Mouse (Mus musculus) megakaryocyte, embryonic 14.5 days (primary cell): ENCODE measurements around the gene Syce3. TPM values are rescaled to one million over a fixed set of nuclear protein-coding genes. Genes with fewer than 3 reads are reported as not detected.

Experiments
- H3K27me3 ChIP-seq: replicated peaks from 2 replicates; pipeline ENCODE3; 2012; ENCODE audit warnings: inconsistent platforms
- H3K36me3 ChIP-seq: replicated peaks from 2 replicates; pipeline ENCODE3; 2012; ENCODE audit warnings: low read length, inconsistent platforms, mixed read lengths
- H3K4me1 ChIP-seq: 2 replicates; pipeline ENCODE4 v1.6.1; 2012; ENCODE audit warnings: inconsistent platforms
- H3K4me3 ChIP-seq: replicated peaks from 2 replicates; pipeline ENCODE3; 2012; ENCODE audit warnings: moderate library complexity, mild to moderate bottlenecking, inconsistent platforms
- H3K9me3 ChIP-seq: 2 replicates; pipeline ENCODE4 v1.6.1; 2012; ENCODE audit warnings: inconsistent platforms
- FLI1 ChIP-seq: IDR thresholded peaks from 2 replicates; pipeline ENCODE4 v1.6.1; 2012; ENCODE audit warnings: low read length, inconsistent platforms, mixed read lengths
- GATA1 ChIP-seq: IDR thresholded peaks from 3 replicates; pipeline ENCODE4 v1.6.1; 2012; ENCODE audit warnings: mixed read lengths, low read length, inconsistent platforms, borderline replicate concordance
- polyA plus RNA-seq: library from polyadenylated mRNA; stranded (reverse); fragments of >175 nt; gene quantifications from 2 replicates; pipeline ENCODE4 v1.2.3, GENCODE M21; 2012; ENCODE audit warnings: low replicate concordance; ENCODE audit not compliant: insufficient read depth

Syce3 gene
- polyA plus RNA-seq, 1 experiment: not detected

GRCm38 (mm10) chr15:89356372-89356771, 53.9 kb downstream of the Syce3 start:
- Histone ChIP-seq H3K36me3 (peaks cover 67% of the 10 kb centered on the region), H3K9me3 (no peaks in the 10 kb centered on the region), H3K4me3 (peak overlapping the region; percentile 96), H3K27me3 (no peaks in the 10 kb centered on the region), H3K4me1 (peaks cover 45% of the 10 kb centered on the region)
- TF ChIP-seq FLI1 (no peak), GATA1 (no peak)

GRCm38 (mm10) chr15:89355241-89356187, 54.8 kb downstream of the Syce3 start, which contains the start of the genes Lmf2 and Ncaph2:
Gene Lmf2, minus strand, starts transcription at chr15:89355659.
Gene Ncaph2, plus strand, starts transcription at chr15:89355719.
- peaks cover 67% of the 10 kb centered on the region for H3K36me3 ChIP-seq
- TF ChIP-seq FLI1 (peak; percentile 54; the same call in 1 of the 2 replicates), GATA1 (no peak)
- H3K4me3 ChIP-seq: peak within 1 kb of the TSS; percentile 96
- H3K27me3 ChIP-seq: no peaks in the 10 kb centered on the region
- H3K4me1 ChIP-seq: peaks cover 45% of the 10 kb centered on the region
- H3K9me3 ChIP-seq: no peaks in the 10 kb centered on the region

GRCm38 (mm10) chr15:89354455-89354854, 55.8 kb downstream of the Syce3 start:
- TF ChIP-seq FLI1 (no peak), GATA1 (no peak)
- H3K4me3 ChIP-seq: peak overlapping the region; percentile 96
- peaks cover 65% of the 10 kb centered on the region for H3K36me3 ChIP-seq
- H3K9me3 ChIP-seq: no peaks in the 10 kb centered on the region
- peaks cover 45% of the 10 kb centered on the region for H3K4me1 ChIP-seq
- no peaks in the 10 kb centered on the region for H3K27me3 ChIP-seq

GRCm38 (mm10) chr15:89353837-89354236, 56.5 kb downstream of the Syce3 start:
- H3K36me3 ChIP-seq: peaks cover 60% of the 10 kb centered on the region
- no peak for TF ChIP-seq FLI1
- TF ChIP-seq GATA1: no peak
- H3K27me3 ChIP-seq: no peaks in the 10 kb centered on the region
- H3K4me1 ChIP-seq: peaks cover 41% of the 10 kb centered on the region
- no peaks in the 10 kb centered on the region for H3K9me3 ChIP-seq
- H3K4me3 ChIP-seq: peak overlapping the region; percentile 38

DNA sequence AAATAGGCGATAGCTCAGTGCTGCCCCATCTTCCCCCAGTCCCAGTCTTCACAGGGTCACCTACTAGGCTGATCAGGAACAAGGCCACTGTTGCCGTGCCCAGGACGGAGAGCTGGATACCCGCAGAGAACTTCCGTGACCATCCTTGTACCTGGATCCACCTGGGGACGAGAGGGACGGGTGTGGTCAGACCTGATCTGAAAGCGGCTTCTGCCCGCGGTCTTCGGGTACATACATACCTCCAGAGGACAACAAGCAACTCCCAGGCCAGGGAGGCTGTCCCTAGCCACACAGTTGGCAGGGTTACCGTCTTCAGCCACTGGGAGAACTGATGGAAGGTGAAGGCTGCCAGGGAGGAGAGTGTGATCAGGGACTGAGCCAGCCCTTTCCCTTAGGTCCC, 57.5 kb downstream of the Syce3 start:
- no peak for TF ChIP-seq GATA1
- no peak for TF ChIP-seq FLI1
- no peaks in the 10 kb centered on the region for H3K9me3 ChIP-seq
- H3K4me1 ChIP-seq: peaks cover 39% of the 10 kb centered on the region
- no peaks in the 10 kb centered on the region for H3K27me3 ChIP-seq
- H3K4me3 ChIP-seq: no peak overlapping the region
- H3K36me3 ChIP-seq: peaks cover 51% of the 10 kb centered on the region

DNA sequence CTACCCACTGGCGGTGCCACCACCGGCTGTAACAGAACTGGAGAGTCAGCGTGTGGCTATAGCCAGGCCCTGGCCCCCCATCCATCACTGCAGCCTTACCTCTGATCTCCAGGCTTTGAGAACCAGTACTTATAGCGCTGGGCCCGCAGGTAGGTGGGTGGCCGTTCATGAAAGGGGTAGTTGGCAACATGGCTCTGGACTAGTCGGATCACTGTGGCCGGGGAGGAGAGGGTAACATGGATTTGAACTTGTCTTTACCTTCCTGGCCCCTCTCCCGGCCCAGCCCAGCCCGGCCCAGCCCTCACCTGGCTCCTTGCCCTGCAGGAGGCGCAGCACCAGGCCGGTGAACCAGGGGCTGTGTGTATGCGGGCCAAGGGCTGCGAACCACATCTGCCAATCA, 58.2 kb downstream of the Syce3 start:
- no peaks in the 10 kb centered on the region for H3K27me3 ChIP-seq
- H3K4me1 ChIP-seq: peaks cover 36% of the 10 kb centered on the region
- TF ChIP-seq FLI1 (no peak), GATA1 (no peak)
- no peak overlapping the region for H3K4me3 ChIP-seq
- H3K36me3 ChIP-seq: peaks cover 47% of the 10 kb centered on the region
- H3K9me3 ChIP-seq: no peaks in the 10 kb centered on the region

DNA sequence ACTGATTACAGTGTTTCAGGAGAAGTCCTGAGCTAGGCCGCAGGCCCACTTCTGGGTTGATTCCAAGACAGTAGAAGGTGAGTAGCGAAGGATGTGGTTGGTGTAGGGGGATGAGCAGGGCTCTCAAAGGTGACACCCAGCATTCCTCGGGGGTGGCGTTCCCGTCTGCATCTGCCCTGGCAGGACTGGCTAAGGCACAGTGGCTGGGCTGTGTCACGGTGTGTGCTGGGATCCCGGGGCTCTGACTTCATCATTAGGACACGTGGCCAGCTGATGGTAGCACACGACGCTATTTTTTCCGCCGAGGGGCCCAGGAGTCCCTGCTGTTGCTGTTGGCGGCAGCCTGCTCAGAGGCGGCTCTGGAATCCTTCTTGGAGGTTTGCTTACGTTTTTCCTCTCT, 59.0 kb downstream of the Syce3 start:
- peaks cover 47% of the 10 kb centered on the region for H3K36me3 ChIP-seq
- H3K27me3 ChIP-seq: no peaks in the 10 kb centered on the region
- peaks cover 35% of the 10 kb centered on the region for H3K4me1 ChIP-seq
- no peak overlapping the region for H3K4me3 ChIP-seq
- TF ChIP-seq FLI1 (no peak), GATA1 (no peak)
- H3K9me3 ChIP-seq: no peaks in the 10 kb centered on the region

- Histone ChIP-seq H3K9me3 (no peaks in the 10 kb centered on the region), H3K4me3 (no peak overlapping the region), H3K36me3 (peaks cover 47% of the 10 kb centered on the region), H3K4me1 (peaks cover 35% of the 10 kb centered on the region), H3K27me3 (no peaks in the 10 kb centered on the region)
- no peak for TF ChIP-seq GATA1
- TF ChIP-seq FLI1: no peak
These were observed 59.9 kb downstream of the Syce3 start for GRCm38 (mm10) chr15:89350447-89350846.

DNA sequence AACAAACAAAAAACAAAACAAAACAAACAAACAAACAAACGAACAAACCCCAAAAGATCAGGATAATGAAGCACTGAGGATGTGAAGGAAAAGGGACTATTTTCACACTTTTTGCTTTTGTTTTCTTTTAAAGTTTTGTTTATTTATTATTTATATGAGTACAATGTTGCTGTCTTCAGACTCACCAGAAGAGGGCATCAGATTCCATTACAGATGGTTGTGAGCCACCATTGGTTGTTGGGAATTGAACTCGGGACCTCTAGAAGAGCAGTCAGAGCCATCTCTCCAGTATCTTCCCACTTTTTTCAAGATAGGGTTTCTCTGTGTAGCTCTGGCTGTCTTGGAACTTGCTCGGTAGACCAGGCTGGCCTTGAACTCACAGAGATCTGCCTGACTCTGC, 67.0 kb downstream of the Syce3 start:
- Histone ChIP-seq H3K27me3 (peaks cover 7% of the 10 kb centered on the region), H3K4me3 (no peak overlapping the region), H3K4me1 (peaks cover 17% of the 10 kb centered on the region), H3K9me3 (no peaks in the 10 kb centered on the region), H3K36me3 (no peaks in the 10 kb centered on the region)
- TF ChIP-seq GATA1: no peak
- no peak for TF ChIP-seq FLI1

DNA sequence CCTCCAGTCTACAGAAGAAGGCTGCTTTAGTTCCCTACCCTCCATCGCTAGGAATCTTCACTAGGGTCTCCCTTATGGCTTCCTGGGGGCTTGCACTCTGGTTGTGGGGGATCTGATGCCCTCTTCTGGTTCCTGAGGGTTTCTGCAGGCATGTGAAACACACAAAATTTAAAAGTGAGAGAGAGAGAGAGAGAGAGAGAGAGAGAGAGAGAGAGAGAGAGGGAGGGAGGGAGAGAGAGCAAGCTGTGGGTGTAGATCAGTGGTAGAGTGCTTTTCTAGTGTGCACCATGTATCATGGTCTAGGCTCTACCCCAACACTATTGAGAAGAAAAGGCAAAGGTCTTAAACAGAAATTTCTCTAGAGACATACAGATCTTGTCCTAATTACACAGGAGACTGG, 68.6 kb downstream of the Syce3 start:
- Histone ChIP-seq H3K27me3 (peaks cover 11% of the 10 kb centered on the region), H3K36me3 (no peaks in the 10 kb centered on the region), H3K4me3 (no peak overlapping the region), H3K4me1 (peaks cover 8% of the 10 kb centered on the region), H3K9me3 (no peaks in the 10 kb centered on the region)
- TF ChIP-seq GATA1 (no peak), FLI1 (no peak)

Other genes starting within 250 kb of the Syce3 start
- gene Plxnb2, start 229.7 kb downstream of the Syce3 start, polyA plus RNA-seq: 71.6 and 100 TPM in 2 replicates
- gene Dennd6b, start 214.0 kb downstream of the Syce3 start, polyA plus RNA-seq: 3.6 and 10.0 TPM in 2 replicates
- 20.7 and 31.2 TPM in 2 replicates for gene Ppp6r2, start 198.9 kb downstream of the Syce3 start, polyA plus RNA-seq
- gene Sbf1, start 95.2 kb downstream of the Syce3 start, polyA plus RNA-seq: 171 and 172 TPM in 2 replicates
- 4.0 TPM in 1 of 2 replicates, not detected in the other for gene Adm2, start 87.8 kb downstream of the Syce3 start, polyA plus RNA-seq
- gene Miox, start 76.1 kb downstream of the Syce3 start, polyA plus RNA-seq: not detected in 2 replicates
- 65.0 and 111 TPM in 2 replicates for gene Lmf2, start 54.8 kb downstream of the Syce3 start, polyA plus RNA-seq
- gene Ncaph2, start 54.8 kb downstream of the Syce3 start, polyA plus RNA-seq: 21.9 and 44.6 TPM in 2 replicates
- 47.2 and 56.7 TPM in 2 replicates for gene Sco2, start 36.7 kb downstream of the Syce3 start, polyA plus RNA-seq
- 0.41 and 6.8 TPM in 2 replicates for gene Tymp, start 33.5 kb downstream of the Syce3 start, polyA plus RNA-seq
- 16.5 and 19.6 TPM in 2 replicates for gene Odf3b, start 31.2 kb downstream of the Syce3 start, polyA plus RNA-seq
- gene Klhdc7b, start 25.6 kb downstream of the Syce3 start, polyA plus RNA-seq: 0.07 TPM in 1 of 2 replicates, not detected in the other
- gene Cpt1b, start 15.4 kb upstream of the Syce3 start, polyA plus RNA-seq: 0.31 TPM in 1 of 2 replicates, not detected in the other
- gene C730034F03Rik, start 19.1 kb upstream of the Syce3 start, polyA plus RNA-seq: not detected in 2 replicates
- gene Gm44502, start 19.2 kb upstream of the Syce3 start, polyA plus RNA-seq: 0.13 and 0.50 TPM in 2 replicates
- gene Chkb, start 19.4 kb upstream of the Syce3 start, polyA plus RNA-seq: 27.6 and 63.0 TPM in 2 replicates
- gene Mapk8ip2, start 43.4 kb upstream of the Syce3 start, polyA plus RNA-seq: not detected in 2 replicates
- 82.1 and 91.3 TPM in 2 replicates for gene Arsa, start 66.9 kb upstream of the Syce3 start, polyA plus RNA-seq
- 37.4 and 85.0 TPM in 2 replicates for gene Shank3, start 89.1 kb upstream of the Syce3 start, polyA plus RNA-seq
- gene Acr, start 157.8 kb upstream of the Syce3 start, polyA plus RNA-seq: 0.49 and 3.0 TPM in 2 replicates
- 15.1 TPM in 1 of 2 replicates, not detected in the other for gene Rabl2, start 181.4 kb upstream of the Syce3 start, polyA plus RNA-seq